Mouse (Mus musculus) embryonic facial prominence, embryonic 11.5 days (tissue): ENCODE data around the gene Prickle4. TPM values are rescaled to one million over a fixed set of nuclear protein-coding genes. Genes with fewer than 3 reads are reported as not detected.

Experiments used
- ATAC-seq: fragments of 200-750 bp; cut with Nextera tagmentation; replicated peaks from 2 replicates; pipeline ENCODE4 v1.8.0; 2017; ENCODE audit warnings: low read depth; ENCODE audit not compliant: insufficient number of reproducible peaks, low FRiP score, low TSS enrichment
- DNase-seq: peaks from one replicate; pipeline ENCODE4 v3.0.0-alpha.2; 2015; ENCODE audit warnings: low spot score
- H3K27ac ChIP-seq: fragments of 300-500 bp; sonication (generic); replicated peaks from 2 replicates; pipeline ENCODE4 v1.5.1; 2014; ENCODE audit warnings: mild to moderate bottlenecking, low read depth, low read length, control low read depth
- H3K27me3 ChIP-seq: fragments of 300-500 bp; sonication (generic); 2 replicates; pipeline ENCODE4 v1.6.1; 2014; ENCODE audit warnings: mild to moderate bottlenecking, low read length, moderate library complexity, mixed read lengths; ENCODE audit not compliant: control insufficient read depth, insufficient read depth
- H3K36me3 ChIP-seq: fragments of 300-500 bp; sonication (generic); replicated peaks from 2 replicates; pipeline ENCODE4 v1.6.1; 2014; ENCODE audit warnings: low read depth, mild to moderate bottlenecking, low read length, moderate library complexity, mixed read lengths; ENCODE audit not compliant: control insufficient read depth, insufficient read depth
- H3K4me1 ChIP-seq: fragments of 300-500 bp; sonication (generic); 2 replicates; pipeline ENCODE4 v1.6.1; 2014; ENCODE audit warnings: low read length, mixed read lengths; ENCODE audit not compliant: control insufficient read depth, insufficient read depth
- H3K4me2 ChIP-seq: fragments of 300-500 bp; sonication (generic); 2 replicates; pipeline ENCODE4 v1.6.1; 2014; ENCODE audit warnings: low read depth, mild to moderate bottlenecking, control low read depth, low read length, moderate library complexity
- H3K4me3 ChIP-seq: fragments of 300-500 bp; sonication (generic); 2 replicates; pipeline ENCODE4 v1.5.1; 2014; ENCODE audit warnings: low read depth, low read length, control low read depth
- H3K9ac ChIP-seq: fragments of 300-500 bp; sonication (generic); replicated peaks from 2 replicates; pipeline ENCODE4 v1.6.1; 2014; ENCODE audit warnings: mild to moderate bottlenecking, control low read depth, low read length
- H3K9me3 ChIP-seq: fragments of 300-500 bp; sonication (generic); replicated peaks from 2 replicates; pipeline ENCODE4 v1.6.1; 2016; ENCODE audit warnings: mild to moderate bottlenecking, low read length, inconsistent platforms, mixed read lengths; ENCODE audit not compliant: control insufficient read depth
- WGBS: fragments of 180-500 bp; shearing (Covaris S2); extraction: QIAGEN DNeasy Blood & Tissue Kit; methylation state at CpG from one replicate; pipeline ENCODE4 v1.1.7; 2014; 5-methylcytosine and 5-hydroxymethylcytosine counted together
- polyA plus RNA-seq: library from polyadenylated mRNA; unstranded; fragments of >200 nt; fragmentation: Nextera tagmentation; extraction: Ambion mirVana; gene quantifications from 2 replicates; pipeline ENCODE4 v1.2.1, GENCODE M21; 2014

Gene Prickle4
- polyA plus RNA-seq, 1 experiment from 2014 or later = 0.27 TPM

DNA sequence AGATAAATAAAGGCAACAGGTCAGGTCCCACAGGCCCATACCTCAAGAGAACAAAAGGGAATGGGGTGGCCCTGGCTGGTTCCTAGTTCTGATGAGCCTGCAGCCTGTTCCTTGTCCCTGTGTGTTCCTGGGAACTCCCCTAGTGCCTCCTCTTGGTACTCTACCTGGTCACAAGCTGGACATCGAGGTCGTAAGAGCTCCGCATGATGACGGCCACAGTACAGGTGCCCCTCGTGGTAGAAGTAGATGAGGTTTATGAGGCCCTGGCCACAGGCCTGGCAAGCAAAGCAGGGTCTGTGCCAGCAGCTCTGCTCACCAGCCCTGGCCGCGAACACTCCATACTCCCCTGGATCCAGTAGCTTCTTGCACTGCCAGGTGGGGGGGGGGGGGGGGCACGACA, 4.6 kb downstream of the Prickle4 start:
- H3K4me1 ChIP-seq = no peaks in the 10 kb centered on the region; the same call in 1 of the 2 replicates
- no peak overlapping the region for H3K9ac ChIP-seq
- WGBS = 83% methylated on average over 6 of the region's 8 CpGs
- H3K27me3 ChIP-seq = no peaks in the 10 kb centered on the region
- no peak overlapping the region for H3K4me2 ChIP-seq
- DNase-seq (no peak), ATAC-seq (no peak)
- H3K4me3 ChIP-seq = no peak overlapping the region
- no peaks in the 10 kb centered on the region for H3K36me3 ChIP-seq
- no peaks in the 10 kb centered on the region for H3K9me3 ChIP-seq
- H3K27ac ChIP-seq = no peak overlapping the region

DNA sequence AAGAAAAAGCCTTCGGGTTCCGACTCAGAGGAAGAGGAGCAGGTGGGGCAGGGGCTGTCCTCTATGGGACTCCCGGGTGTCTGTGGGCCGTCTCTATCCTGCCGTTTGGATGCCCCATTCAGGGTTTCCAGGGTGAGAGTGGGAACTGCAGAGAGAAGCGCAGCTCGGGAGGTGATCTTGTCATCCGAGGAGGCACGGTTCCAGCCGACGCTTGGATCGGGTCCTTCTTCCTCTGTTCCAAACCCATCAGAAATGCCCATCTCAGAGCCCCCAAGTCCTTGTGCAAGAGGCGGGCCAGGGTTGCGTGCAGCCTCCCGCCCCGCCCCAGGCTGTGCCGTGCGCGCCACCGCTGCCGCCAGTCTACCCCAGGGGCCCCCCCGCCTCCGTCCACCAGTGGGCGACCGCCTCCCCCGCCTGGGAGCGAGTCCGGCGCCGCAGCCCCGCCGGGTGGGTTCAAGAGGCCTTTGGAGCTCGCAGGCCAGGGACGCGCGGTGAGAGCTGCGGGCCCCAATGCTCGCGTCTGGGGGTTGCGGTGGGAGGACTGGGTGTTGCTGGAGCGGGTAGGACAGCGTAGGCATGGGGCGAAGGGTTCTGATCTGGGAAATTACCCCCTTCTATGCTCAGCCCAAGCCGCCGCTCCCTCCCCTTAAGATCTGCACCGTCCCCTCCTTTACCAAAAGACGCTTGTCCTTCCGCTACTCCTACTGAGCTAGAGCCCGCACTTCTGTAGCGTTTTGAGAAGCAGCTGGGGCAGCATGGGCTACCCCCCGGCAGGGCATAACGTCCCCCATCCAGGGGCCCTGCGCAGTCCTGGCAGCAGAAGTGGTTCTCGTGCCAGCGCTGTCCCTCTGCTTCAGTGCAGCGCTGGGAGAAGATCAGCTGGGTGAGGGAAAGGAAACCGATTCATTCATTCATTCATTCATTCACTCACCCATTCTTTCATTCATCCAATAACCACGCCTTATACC, 5.6 kb downstream of the Prickle4 start, which contains the start of gene Frs3:
Frs3 (plus strand) TSS at position 423 of the 968 bp plus-strand sequence.
- H3K9me3 ChIP-seq = no peaks in the 10 kb centered on the region
- peak; percentile 56 for ATAC-seq
- WGBS = 1% methylated on average over 55 of the region's 58 CpGs
- no peaks in the 10 kb centered on the region for H3K27me3 ChIP-seq
- peak within 1 kb of the TSS; percentile 22; the same call in 1 of the 2 replicates for H3K27ac ChIP-seq
- H3K36me3 ChIP-seq = no peaks in the 10 kb centered on the region
- peak within 1 kb of the TSS; percentile 97 for H3K4me2 ChIP-seq
- peak within 1 kb of the TSS; percentile 84 for H3K9ac ChIP-seq
- DNase-seq = peak; percentile 76
- no peaks in the 10 kb centered on the region; the same call in 1 of the 2 replicates for H3K4me1 ChIP-seq
- peak within 1 kb of the TSS; percentile 88 for H3K4me3 ChIP-seq

DNA sequence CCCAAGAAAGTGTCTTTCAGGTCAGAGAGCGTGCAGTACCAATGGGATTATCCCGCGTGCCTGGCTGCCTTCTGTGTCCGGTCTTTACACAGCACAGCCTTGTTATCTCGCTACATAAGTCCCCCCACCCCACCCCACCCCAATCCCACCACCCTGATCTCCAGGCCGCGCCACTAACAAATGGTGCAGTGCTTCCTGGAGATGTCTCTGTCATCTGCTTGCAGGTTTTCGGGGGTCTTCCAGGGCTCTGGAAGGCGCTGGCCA, 6.3 kb downstream of the Prickle4 start, which contains the start of gene Tomm6:
Tomm6 (minus strand) TSS at position 43 of the 264 bp plus-strand sequence.
- WGBS = under 1% methylated on average over 9 of the region's 9 CpGs

DNA sequence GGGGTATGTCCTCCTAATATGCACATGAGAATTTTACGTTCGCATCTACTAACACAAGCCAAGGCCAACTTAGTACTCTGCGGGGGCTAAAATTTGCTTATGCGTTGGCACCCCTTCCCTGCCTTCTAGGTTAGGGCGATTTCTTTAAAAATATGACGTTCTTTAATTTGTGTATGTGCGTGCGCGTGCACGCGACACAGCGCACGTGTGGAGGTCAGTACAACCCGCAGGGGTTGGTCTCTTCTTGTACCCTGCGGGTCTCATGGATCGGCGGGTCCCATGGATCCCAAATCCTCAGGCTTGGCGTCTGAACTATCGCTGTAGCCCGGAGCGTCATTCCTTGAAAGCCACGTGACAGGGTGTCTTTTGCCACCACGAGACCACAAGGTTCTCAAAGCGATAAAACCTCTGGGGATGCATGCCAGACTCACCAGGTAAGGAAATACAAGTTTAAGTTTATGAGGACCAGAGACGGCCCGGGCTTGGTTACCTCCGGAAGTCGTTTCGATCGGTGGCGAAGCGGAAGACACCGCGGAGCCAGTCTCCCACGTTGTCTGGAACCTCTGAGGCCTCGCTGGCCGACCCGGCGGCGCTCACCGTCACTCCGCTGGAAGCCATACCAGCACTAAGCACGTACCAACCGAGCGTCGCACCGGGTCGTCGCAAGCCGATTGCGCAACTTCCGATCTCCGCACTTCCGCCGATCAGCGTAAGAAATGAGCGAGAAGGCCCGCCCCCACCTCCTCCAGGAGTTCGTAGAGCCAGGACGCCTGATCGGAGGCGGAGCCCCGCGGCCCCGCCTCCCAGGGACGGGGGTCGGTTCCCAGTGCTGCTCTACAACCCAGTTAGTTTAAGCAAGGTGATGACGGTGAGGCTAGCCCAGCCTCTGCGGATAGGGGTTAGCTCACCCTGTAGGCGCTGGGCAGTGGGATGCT, 6.9 kb downstream of the Prickle4 start:
- DNase-seq (peak; percentile 99), ATAC-seq (peak; percentile 89)
- Histone ChIP-seq H3K27me3 (no peaks in the 10 kb centered on the region), H3K4me2 (peak overlapping the region; percentile 97), H3K9me3 (no peaks in the 10 kb centered on the region), H3K9ac (peak overlapping the region; percentile 84), H3K4me1 (no peaks in the 10 kb centered on the region; the same call in 1 of the 2 replicates), H3K4me3 (peak overlapping the region; percentile 88), H3K36me3 (no peaks in the 10 kb centered on the region; the same call in 1 of the 2 replicates), H3K27ac (0 out of 2 replicates have a peak overlapping the region, but pooled peaks have one; percentile 22)
- WGBS = under 1% methylated on average over 70 of the region's 70 CpGs

More for the DNA sequence above, 6.3 kb downstream of the Prickle4 start, which contains the start of gene Tomm6:
- Histone ChIP-seq H3K4me2 (peak within 1 kb of the TSS; percentile 97), H3K4me3 (peak within 1 kb of the TSS; percentile 88), H3K9me3 (no peaks in the 10 kb centered on the region), H3K9ac (peak within 1 kb of the TSS; percentile 84), H3K27me3 (no peaks in the 10 kb centered on the region), H3K4me1 (no peaks in the 10 kb centered on the region; the same call in 1 of the 2 replicates), H3K36me3 (no peaks in the 10 kb centered on the region), H3K27ac (peak within 1 kb of the TSS; percentile 22; the same call in 1 of the 2 replicates)
- DNase-seq (no peak), ATAC-seq (no peak)

DNA sequence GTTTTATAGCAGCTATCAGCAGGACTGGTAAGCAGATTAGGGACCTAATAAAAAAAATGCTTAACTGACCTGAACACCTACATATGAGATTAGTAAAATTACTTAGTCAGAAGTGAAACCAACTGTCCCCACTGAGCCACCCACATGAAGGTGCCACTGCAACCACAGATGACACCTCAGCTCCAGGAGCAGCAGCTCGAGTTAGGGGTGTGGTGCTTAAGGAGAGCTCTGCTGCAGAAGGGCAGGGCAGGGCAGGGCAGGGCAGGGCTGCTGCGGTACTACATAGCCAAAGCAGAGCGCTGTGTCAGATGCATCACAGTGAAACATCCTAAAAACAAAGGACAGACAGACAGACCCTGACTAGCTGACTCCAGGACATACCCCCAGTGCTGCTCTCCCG, 11.7 kb downstream of the Prickle4 start:
- no peak overlapping the region for H3K4me2 ChIP-seq
- no peak overlapping the region for H3K27ac ChIP-seq
- no peaks in the 10 kb centered on the region for H3K27me3 ChIP-seq
- no peak for ATAC-seq
- no peaks in the 10 kb centered on the region for H3K4me1 ChIP-seq
- no peaks in the 10 kb centered on the region for H3K9me3 ChIP-seq
- no peak for DNase-seq
- H3K9ac ChIP-seq = no peak overlapping the region
- 93% methylated on average over 4 of the region's 4 CpGs for WGBS
- H3K36me3 ChIP-seq = no peaks in the 10 kb centered on the region; the same call in 1 of the 2 replicates
- H3K4me3 ChIP-seq = no peak overlapping the region

DNA sequence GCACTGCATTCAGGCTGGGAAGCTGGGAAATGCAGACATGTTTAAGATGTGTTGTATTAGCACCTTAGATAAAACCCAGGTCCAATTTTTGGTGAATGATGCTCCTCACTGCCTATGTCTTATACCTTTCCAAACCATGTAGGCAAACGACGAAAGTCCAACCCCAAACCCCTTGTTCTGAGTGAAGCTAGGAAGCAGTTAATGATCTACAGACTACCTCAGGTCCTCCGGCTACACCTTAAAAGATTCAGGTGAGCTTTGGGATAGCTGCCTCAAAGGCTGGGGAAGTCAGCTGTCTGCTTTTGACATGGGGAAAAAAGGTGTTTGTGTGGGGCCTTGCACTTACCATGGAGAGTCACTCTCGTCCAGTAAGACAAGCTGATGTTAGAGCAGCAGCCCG, 15.8 kb downstream of the Prickle4 start:
- DNase-seq (no peak), ATAC-seq (no peak)
- Histone ChIP-seq H3K9ac (no peak overlapping the region), H3K4me1 (no peaks in the 10 kb centered on the region; the same call in 1 of the 2 replicates), H3K4me2 (no peak overlapping the region), H3K27me3 (no peaks in the 10 kb centered on the region), H3K36me3 (no peaks in the 10 kb centered on the region; the same call in 1 of the 2 replicates), H3K27ac (no peak overlapping the region), H3K9me3 (no peaks in the 10 kb centered on the region), H3K4me3 (no peak overlapping the region)
- 84% methylated on average over 5 of the region's 5 CpGs for WGBS

DNA sequence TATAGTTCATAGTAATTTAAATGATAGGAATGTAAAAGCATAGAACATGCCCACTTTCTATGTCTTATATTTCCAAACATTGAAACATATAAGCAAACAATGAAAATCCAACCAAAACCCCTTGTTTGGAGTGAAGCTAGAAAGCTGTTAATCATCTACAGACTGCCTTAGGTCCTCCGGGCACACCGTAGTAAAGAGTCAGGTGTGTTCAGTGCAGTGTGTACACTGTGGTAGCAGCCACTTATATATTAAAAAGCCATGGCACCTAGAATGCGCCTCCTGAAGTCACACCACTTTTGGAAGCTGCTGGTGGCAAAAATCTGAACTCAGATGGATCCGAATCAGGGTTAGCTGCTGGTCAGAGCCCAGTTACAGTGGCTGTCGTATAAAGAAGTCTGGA, 16.3 kb downstream of the Prickle4 start:
- 89% methylated on average over 5 of the region's 5 CpGs for WGBS
- no peaks in the 10 kb centered on the region for H3K27me3 ChIP-seq
- no peak overlapping the region for H3K9ac ChIP-seq
- no peak overlapping the region for H3K4me2 ChIP-seq
- ATAC-seq = no peak
- no peaks in the 10 kb centered on the region; the same call in 1 of the 2 replicates for H3K36me3 ChIP-seq
- no peaks in the 10 kb centered on the region for H3K9me3 ChIP-seq
- DNase-seq = no peak
- H3K27ac ChIP-seq = no peak overlapping the region
- H3K4me3 ChIP-seq = no peak overlapping the region
- H3K4me1 ChIP-seq = peaks cover under 1% of the 10 kb centered on the region; the same call in 1 of the 2 replicates
